Mouse (Mus musculus) gastrocnemius, postnatal 10 days (tissue): ENCODE measurements at regions not wholly inside any gene's neighbourhood (a gene's known extent, or its start where the extent isn't known, plus 50 kb on each side); places are given as distances from the start of the nearest gene placed in this dataset.

Experiments
- DNase-seq: peaks from one replicate; pipeline ENCODE4 v3.0.0; 2021; ENCODE audit warnings: mixed read lengths

DNA sequence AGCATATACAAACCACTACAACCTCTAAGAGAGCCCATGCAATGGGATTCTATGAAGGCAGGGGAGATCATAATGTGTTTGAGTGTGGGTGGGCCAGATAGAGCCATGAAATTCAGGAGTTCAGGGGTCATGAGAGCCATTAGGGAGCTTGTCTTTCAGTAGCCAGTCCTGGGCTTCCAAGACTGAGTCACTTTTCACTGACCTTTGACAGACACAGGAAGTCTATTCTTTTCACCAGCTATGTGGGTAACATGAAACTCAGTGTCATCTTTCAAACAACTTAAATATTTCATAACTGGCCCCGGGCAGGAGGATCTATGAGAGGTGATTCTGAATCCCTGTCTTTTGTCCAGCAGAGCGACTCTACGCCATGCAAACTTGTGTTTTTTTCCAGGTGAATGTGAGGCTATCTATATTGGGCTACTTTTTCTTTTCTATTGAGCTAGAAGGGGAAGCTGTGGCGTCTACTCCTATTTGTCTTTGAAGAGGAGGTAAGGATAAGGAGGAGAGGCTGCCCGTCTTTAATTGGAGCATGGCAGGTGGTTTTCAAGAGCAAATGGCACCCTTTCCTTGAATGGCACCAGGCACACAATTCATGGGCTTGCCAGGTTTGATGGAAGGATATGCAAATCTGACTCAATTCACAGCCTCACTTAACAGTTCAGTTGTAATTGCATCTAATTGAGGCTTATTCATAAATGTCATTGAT is 95.6 kb upstream of the Chd2 start:
- no peak for DNase-seq

GRCm38 (mm10) chr7:73635422-73635821 is 93.8 kb upstream of the Chd2 start:
- DNase-seq, result no peak

DNA sequence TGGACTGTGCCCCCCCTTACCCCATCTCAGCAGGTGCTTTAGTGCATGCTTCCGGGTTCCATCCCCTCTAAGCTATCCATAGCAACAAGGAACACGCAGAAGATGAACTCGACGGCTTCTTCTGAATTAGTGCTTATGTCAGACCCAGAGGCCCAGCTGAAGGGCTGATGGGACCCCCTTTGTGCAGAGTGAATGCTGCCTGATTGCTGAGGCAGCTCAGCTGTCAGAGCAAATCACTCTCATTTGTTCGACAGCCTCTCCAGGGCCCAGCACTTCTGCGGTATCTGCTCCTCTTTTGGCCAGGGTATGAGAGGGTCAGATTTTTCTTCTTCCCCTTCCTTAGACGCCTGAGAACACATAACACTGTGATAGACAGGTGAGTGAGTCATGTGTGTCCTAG is 89.2 kb upstream of the Chd2 start:
- no peak for DNase-seq

GRCm38 (mm10) chr7:73629182-73629581 is 87.6 kb upstream of the Chd2 start:
- no peak for DNase-seq

- peak; percentile 28 for DNase-seq
These were observed 86.4 kb upstream of the Chd2 start for GRCm38 (mm10) chr7:73628071-73628470.

DNA sequence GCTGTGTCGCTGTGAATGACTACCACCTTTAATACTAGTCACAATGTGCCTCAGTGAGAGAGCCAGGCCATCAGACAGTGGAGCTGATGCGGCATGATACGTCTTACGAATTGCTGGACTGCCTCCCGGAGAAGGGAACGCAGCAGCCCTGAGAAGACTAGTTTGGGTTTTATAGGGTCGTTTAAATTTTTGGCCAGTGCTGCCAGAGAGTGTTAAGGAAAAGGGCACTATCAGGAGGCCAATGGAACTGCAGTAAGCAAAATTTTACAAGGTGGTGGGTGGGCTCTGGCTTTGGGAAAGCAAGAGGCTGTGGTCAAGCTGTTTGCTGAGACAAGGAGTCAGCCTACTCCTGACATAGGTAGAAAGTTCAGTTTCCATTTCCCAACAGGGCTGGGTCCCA is 84.7 kb upstream of the Chd2 start:
- no peak for DNase-seq

DNA sequence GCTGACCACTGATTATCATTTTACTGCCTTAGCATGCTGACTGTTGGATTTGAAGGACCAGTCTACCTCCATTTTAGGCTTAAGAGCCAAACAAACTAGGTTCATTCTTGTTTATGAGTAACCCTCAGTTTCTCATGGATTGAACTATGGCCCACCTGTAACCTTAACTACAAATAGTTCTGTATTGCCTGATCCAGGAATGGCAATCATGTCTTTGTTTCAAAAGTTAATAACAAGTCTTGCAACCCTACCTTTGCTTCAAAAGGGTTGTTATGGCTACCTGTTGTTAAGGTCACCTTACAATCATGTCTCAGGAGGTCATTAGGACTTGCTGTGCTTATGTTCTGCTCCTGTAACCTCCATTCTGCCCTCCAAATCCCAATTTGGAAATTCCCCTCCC is 84.0 kb upstream of the Chd2 start:
- no peak for DNase-seq

DNA sequence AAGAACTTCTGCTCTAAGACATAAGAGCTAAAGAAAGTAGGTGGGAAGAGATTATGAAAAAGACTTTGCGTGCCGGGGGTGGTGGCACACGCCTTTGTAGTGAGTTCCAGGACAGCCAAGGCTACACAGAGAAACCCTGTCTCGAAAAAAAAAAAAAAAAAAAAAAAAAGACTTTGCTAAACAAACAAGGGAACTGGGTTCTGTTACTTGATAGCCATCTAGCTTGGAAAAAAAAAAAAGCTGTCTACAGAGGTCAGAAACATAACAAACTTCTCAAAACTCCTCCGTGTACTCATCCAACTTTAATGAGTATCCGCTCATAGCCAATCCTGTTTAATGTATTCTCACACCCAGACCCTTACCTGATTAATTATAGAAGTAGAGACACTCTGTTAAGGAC is 83.4 kb upstream of the Chd2 start:
- DNase-seq, result no peak

- DNase-seq, result no peak
These were observed 82.5 kb upstream of the Chd2 start for GRCm38 (mm10) chr7:73624093-73624600.

DNA sequence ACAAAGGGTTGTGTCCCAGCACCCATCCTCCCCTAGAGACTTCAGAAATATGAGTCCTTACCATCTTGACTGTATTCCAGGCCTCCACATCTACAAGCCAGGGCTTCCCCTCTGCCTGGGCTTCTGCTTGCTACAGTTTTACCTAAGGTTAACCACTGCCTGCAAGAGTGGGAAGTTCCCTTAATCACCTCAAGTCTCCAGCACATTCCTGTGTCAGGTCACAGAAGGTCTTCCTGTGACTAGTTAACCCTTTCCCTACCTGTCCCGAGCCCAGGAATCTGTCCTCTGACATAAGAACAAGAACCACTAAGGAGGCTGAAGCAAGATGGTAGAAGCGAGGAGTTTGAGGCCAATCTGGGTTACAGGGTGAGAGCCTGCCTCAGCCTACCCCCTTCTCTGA is 80.8 kb upstream of the Chd2 start:
- DNase-seq, result no peak

DNA sequence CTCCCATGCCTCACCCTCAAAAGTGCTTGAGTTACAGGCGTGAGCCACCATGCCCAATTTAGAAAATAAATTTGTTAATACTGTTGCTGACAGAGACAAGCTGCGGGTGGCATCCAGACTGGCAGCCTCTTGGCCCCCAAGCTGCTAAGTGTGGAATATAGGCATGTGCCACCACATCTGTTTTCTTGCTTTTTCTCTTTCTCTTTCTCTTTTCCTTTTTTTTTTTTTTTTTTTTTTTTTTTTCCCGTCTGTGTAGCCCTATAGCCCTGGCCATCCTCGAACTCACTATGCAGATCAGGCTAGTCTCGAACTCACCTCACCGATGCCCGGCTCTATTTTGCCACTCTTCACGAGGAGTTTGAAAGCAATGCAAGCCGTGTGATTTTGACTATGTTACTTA is 78.7 kb upstream of the Chd2 start:
- DNase-seq, result no peak

GRCm38 (mm10) chr7:73618758-73619416 is 77.3 kb upstream of the Chd2 start:
- DNase-seq, result no peak

- DNase-seq, result peak; percentile 100
These were observed 76.5 kb upstream of the Chd2 start for GRCm38 (mm10) chr7:73617910-73618757.

DNA sequence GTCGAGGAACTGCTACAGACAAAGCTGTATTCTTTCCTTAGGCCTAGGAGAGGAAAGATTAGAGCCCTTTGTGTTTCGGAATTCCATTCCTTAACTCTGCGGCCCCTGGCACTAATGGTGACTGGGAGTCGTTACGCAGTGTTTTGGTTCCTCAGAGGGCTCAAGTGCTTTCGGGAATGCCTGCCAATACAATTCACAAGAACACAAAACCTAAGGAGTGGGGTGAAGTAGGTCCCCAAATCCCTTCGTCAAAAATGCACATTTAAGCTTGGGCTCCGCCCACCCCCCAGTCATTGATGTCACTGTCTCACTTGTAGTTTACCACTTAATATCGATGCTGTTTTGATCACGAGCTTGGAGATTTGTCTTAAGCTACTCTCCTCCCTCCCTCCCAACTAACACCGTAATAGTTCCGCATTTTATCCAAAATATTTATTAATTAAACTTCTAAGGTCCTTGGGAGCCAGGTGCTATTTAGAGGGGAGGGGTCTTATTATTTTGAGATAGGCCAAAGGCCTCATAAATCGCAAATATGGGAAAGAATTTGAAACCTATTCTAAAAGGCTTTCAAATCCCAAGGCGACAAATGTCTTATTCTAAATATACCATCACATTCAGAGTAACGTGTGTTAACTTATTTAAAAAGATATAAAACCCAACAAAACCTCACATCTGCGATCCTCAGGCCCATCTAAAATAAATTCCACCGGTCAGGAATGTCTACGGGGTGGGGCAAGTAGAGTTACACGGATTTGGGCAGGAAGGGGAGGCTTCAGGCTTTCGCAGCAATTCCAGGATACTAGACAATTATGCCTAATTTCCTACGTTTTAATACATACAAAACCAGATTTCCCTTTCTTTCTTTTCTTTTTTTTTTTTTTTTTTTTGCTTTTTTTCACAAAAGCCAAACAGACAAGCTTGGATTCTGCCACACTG is 75.6 kb upstream of the Chd2 start:
- peak; percentile 30 for DNase-seq

GRCm38 (mm10) chr7:73616015-73616414 is 74.4 kb upstream of the Chd2 start:
- no peak for DNase-seq

DNA sequence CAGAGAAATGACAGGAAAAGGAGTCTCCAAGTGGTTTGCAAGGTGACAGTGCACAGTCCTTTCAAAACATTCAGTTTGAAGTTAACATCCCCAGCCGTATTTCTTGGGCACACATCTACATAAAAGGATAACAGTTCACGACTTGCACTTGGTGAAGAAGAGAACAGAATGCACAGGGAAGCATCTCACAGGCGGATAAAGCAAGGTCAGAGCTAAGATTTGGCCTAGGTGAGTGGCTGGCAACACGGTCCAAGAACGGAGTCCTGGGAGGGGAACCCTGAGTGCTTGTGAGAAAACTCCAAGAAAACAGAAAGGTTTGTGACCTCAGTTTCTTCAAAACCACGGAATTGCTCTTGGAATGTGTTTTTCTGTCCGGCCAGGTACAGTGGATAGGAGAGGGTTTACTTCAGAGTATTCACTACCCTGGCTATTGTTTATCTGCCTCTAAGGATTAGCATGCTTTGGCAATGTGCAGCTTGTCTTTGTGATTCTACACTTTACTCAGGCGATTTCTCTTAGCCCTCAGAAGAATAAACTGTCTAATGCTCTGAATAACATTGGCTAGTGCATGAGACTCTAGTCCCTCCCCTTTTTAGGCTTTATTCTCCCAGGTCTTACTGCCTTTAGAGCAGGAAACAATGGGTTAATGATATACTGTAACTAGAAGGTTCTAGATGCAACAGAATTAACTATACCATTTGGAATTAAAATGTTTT is 73.4 kb upstream of the Chd2 start:
- no peak for DNase-seq

GRCm38 (mm10) chr7:73614341-73614740 is 72.7 kb upstream of the Chd2 start:
- no peak for DNase-seq

- DNase-seq, result no peak
These were observed 71.1 kb upstream of the Chd2 start for GRCm38 (mm10) chr7:73612752-73613092.

DNA sequence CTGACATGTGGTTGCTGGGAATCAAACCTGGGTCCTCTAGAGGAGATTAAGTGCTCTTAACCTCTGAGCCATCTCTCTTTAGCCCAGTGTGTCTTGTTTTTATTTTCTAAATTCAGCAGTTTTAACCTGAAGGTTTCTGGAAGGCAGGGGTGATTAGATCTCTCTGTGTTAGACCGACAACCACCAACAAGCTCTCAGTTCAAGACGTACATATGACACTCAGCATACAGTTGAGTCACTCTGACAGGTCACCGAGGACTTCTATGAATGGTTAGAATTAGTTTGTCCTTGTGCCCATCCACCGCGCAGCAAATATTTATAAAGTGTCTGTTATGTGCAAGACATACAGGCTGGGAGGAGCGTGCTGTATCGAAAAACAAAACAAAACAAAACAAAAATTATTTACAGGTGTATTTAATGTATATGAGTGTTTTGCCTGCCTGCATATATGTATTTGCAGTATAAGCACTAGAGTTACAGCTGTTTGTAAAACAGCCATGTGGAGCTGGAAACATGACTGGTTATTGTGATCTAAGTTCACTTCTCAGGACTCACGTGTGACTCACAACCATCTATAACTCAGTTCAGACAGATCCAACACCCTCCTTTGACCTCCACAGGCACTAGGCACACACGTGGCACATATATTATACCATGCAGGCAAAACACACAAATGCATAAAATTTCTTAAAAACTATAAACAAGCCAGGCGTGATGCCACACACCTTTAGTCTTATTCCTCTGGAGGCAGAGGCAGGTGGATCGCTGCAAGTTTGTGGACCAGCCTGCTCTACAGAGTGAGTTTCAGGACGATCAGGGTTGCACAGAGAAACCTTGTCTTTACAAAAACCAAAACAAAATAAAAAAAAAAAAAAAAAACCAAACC is 70.5 kb upstream of the Chd2 start:
- DNase-seq, result no peak

DNA sequence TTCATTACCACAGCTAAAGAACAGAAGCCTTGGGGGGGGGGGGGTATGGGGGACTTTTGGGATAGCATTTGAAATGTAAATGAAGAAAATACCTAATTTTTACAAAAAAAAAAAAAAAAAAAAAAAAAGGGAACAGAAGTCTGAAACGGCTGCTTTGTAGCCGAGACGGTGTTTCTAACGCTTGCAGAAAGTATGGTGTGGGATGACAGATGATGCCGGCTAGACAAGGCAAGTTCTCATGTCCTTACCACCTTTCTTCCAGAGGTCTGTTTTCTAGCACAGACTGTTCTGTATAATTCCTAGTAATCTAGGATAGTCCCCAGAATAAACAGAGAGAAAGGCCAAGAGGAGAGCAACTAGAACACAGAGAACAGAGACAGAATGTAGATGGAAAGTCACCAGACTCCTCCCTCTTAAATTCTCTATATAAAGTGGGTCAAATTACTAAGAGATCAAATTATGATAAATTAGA is 67.2 kb upstream of the Chd2 start:
- DNase-seq, result no peak
